Mouse (Mus musculus): ENCODE measurements around the gene Slc5a4b. TPM values are rescaled to one million over a fixed set of nuclear protein-coding genes. Genes with fewer than 3 reads are reported as not detected.

The Slc5a4b gene
- total RNA-seq (2021): not detected
- polyA plus RNA-seq (2012; rRNA removed): not detected in 2 replicates
- long read RNA-seq: 0 reads

GRCm38 (mm10) chr10:76110861-76111260 is at the start of gene Slc5a4b:
Gene Slc5a4b, minus strand, starts transcription at chr10:76110961.
- no peak for DNase-seq
- Histone ChIP-seq H3K27ac (no peak within 1 kb of the TSS), H3K4me1 (ENCODE audit: control insufficient read depth, insufficient read depth, low read length) (no peaks in the 10 kb centered on the region), H3K9ac (ENCODE audit: low read depth, low read length) (no peak within 1 kb of the TSS), H3K79me2 (replicated peaks; ENCODE audit: control insufficient read depth, insufficient read depth, low read length) (no peaks in the 10 kb centered on the region), H3K27me3 (ENCODE audit: control insufficient read depth, insufficient read depth, low read length) (no peaks in the 10 kb centered on the region), H3K36me3 (ENCODE audit: control insufficient read depth, insufficient read depth, low read length) (no peaks in the 10 kb centered on the region), H3K4me3 (no peak within 1 kb of the TSS)
- intact Hi-C loops (cut with DNase I): no loop called here
- TF ChIP-seq POLR2A (IDR thresholded peaks at IDR 0.05; ENCODE audit: insufficient read depth, low read depth, low read length) (no peak), EP300 (IDR thresholded peaks at IDR 0.05; ENCODE audit: insufficient read depth, low read depth, low read length) (no peak), CTCF (IDR thresholded peaks at IDR 0.05) (no peak)
- 85% methylated on average over 4 of the region's 4 CpGs for WGBS

- DNase-seq: no peak
- Histone ChIP-seq H3K9ac (ENCODE audit: low read depth, low read length) (no peak overlapping the region), H3K4me1 (ENCODE audit: control insufficient read depth, insufficient read depth, low read length) (no peaks in the 10 kb centered on the region), H3K27me3 (ENCODE audit: control insufficient read depth, insufficient read depth, low read length) (no peaks in the 10 kb centered on the region), H3K27ac (no peak overlapping the region), H3K36me3 (ENCODE audit: control insufficient read depth, insufficient read depth, low read length) (no peaks in the 10 kb centered on the region), H3K4me3 (no peak overlapping the region), H3K79me2 (replicated peaks; ENCODE audit: control insufficient read depth, insufficient read depth, low read length) (no peaks in the 10 kb centered on the region)
- WGBS: 57% methylated on average over 1 of the region's 1 CpGs
- TF ChIP-seq CTCF (IDR thresholded peaks at IDR 0.05) (no peak), EP300 (IDR thresholded peaks at IDR 0.05; ENCODE audit: insufficient read depth, low read depth, low read length) (no peak), POLR2A (IDR thresholded peaks at IDR 0.05; ENCODE audit: insufficient read depth, low read depth, low read length) (no peak)
- intact Hi-C loops (cut with DNase I): no loop called here
These were observed 47.2 kb upstream of the Slc5a4b start for GRCm38 (mm10) chr10:76158009-76158408.

GRCm38 (mm10) chr10:76157528-76157927 is 46.8 kb upstream of the Slc5a4b start:
- no peaks in the 10 kb centered on the region for H3K36me3 ChIP-seq (ENCODE audit: control insufficient read depth, insufficient read depth, low read length)
- no peak for DNase-seq
- TF ChIP-seq POLR2A (IDR thresholded peaks at IDR 0.05; ENCODE audit: insufficient read depth, low read depth, low read length): no peak
- TF ChIP-seq CTCF (IDR thresholded peaks at IDR 0.05): no peak
- TF ChIP-seq EP300 (IDR thresholded peaks at IDR 0.05; ENCODE audit: insufficient read depth, low read depth, low read length): no peak
- H3K79me2 ChIP-seq (replicated peaks; ENCODE audit: control insufficient read depth, insufficient read depth, low read length): no peaks in the 10 kb centered on the region
- no peaks in the 10 kb centered on the region for H3K27me3 ChIP-seq (ENCODE audit: control insufficient read depth, insufficient read depth, low read length)
- no peak overlapping the region for H3K27ac ChIP-seq
- H3K9ac ChIP-seq (ENCODE audit: low read depth, low read length): no peak overlapping the region
- WGBS: 73% methylated on average over 5 of the region's 5 CpGs
- intact Hi-C loops (cut with DNase I): no loop called here
- no peak overlapping the region for H3K4me3 ChIP-seq
- H3K4me1 ChIP-seq (ENCODE audit: control insufficient read depth, insufficient read depth, low read length): no peaks in the 10 kb centered on the region

- no peak for TF ChIP-seq CTCF (IDR thresholded peaks at IDR 0.05)
- no peak for TF ChIP-seq EP300 (IDR thresholded peaks at IDR 0.05; ENCODE audit: insufficient read depth, low read depth, low read length)
- TF ChIP-seq POLR2A (IDR thresholded peaks at IDR 0.05; ENCODE audit: insufficient read depth, low read depth, low read length): no peak
- no peak overlapping the region for H3K27ac ChIP-seq
- no peaks in the 10 kb centered on the region for H3K4me1 ChIP-seq (ENCODE audit: control insufficient read depth, insufficient read depth, low read length)
- DNase-seq: no peak
- WGBS: 77% methylated on average over 7 of the region's 7 CpGs
- H3K4me3 ChIP-seq: no peak overlapping the region
- intact Hi-C loops (cut with DNase I): no loop called here
- no peaks in the 10 kb centered on the region for H3K27me3 ChIP-seq (ENCODE audit: control insufficient read depth, insufficient read depth, low read length)
- no peaks in the 10 kb centered on the region for H3K79me2 ChIP-seq (replicated peaks; ENCODE audit: control insufficient read depth, insufficient read depth, low read length)
- H3K36me3 ChIP-seq (ENCODE audit: control insufficient read depth, insufficient read depth, low read length): no peaks in the 10 kb centered on the region
- no peak overlapping the region for H3K9ac ChIP-seq (ENCODE audit: low read depth, low read length)
These were observed 45.1 kb upstream of the Slc5a4b start for GRCm38 (mm10) chr10:76155911-76156310.

- TF ChIP-seq EP300 (IDR thresholded peaks at IDR 0.05; ENCODE audit: insufficient read depth, low read depth, low read length): no peak
- no peak for TF ChIP-seq CTCF (IDR thresholded peaks at IDR 0.05)
- TF ChIP-seq POLR2A (IDR thresholded peaks at IDR 0.05; ENCODE audit: insufficient read depth, low read depth, low read length): no peak
- no peaks in the 10 kb centered on the region for H3K36me3 ChIP-seq (ENCODE audit: control insufficient read depth, insufficient read depth, low read length)
- no peak within 1 kb of the TSS for H3K9ac ChIP-seq (ENCODE audit: low read depth, low read length)
- intact Hi-C loops (cut with DNase I): no loop called here
- H3K27ac ChIP-seq: no peak within 1 kb of the TSS
- no peak for DNase-seq
- no peaks in the 10 kb centered on the region for H3K79me2 ChIP-seq (replicated peaks; ENCODE audit: control insufficient read depth, insufficient read depth, low read length)
- 91% methylated on average over 5 of the region's 5 CpGs for WGBS
- no peaks in the 10 kb centered on the region for H3K27me3 ChIP-seq (ENCODE audit: control insufficient read depth, insufficient read depth, low read length)
- no peak within 1 kb of the TSS for H3K4me3 ChIP-seq
- H3K4me1 ChIP-seq (ENCODE audit: control insufficient read depth, insufficient read depth, low read length): no peaks in the 10 kb centered on the region
These were observed 36.5 kb upstream of the Slc5a4b start, which contains the start of gene Slc5a4a for GRCm38 (mm10) chr10:76147278-76147677. Gene Slc5a4a, plus strand, starts transcription at chr10:76147451.

GRCm38 (mm10) chr10:76146846-76147245 is 36.1 kb upstream of the Slc5a4b start:
- no peak for DNase-seq
- Histone ChIP-seq H3K36me3 (ENCODE audit: control insufficient read depth, insufficient read depth, low read length) (no peaks in the 10 kb centered on the region), H3K9ac (ENCODE audit: low read depth, low read length) (no peak overlapping the region), H3K27me3 (ENCODE audit: control insufficient read depth, insufficient read depth, low read length) (no peaks in the 10 kb centered on the region), H3K27ac (no peak overlapping the region), H3K4me3 (no peak overlapping the region), H3K4me1 (ENCODE audit: control insufficient read depth, insufficient read depth, low read length) (no peaks in the 10 kb centered on the region), H3K79me2 (replicated peaks; ENCODE audit: control insufficient read depth, insufficient read depth, low read length) (no peaks in the 10 kb centered on the region)
- no peak for TF ChIP-seq POLR2A (IDR thresholded peaks at IDR 0.05; ENCODE audit: insufficient read depth, low read depth, low read length)
- no peak for TF ChIP-seq CTCF (IDR thresholded peaks at IDR 0.05)
- no peak for TF ChIP-seq EP300 (IDR thresholded peaks at IDR 0.05; ENCODE audit: insufficient read depth, low read depth, low read length)
- intact Hi-C loops (cut with DNase I): no loop called here
- 61% methylated on average over 8 of the region's 8 CpGs for WGBS
